Mouse (Mus musculus): ENCODE measurements around the gene Dok7. TPM values are rescaled to one million over a fixed set of nuclear protein-coding genes. Genes with fewer than 3 reads are reported as not detected.

Gene Dok7
- polyA plus RNA-seq, 1 experiment from 2014 or later, result 0.43 TPM

GRCm38 (mm10) chr5:35079101-35079500 is 22.5 kb downstream of the Dok7 start:
- Histone ChIP-seq H3K4me2 (ENCODE audit: low read depth, low read length) (no peak overlapping the region), H3K27me3 (ENCODE audit: control insufficient read depth, insufficient read depth, low read length) (peaks cover 10% of the 10 kb centered on the region), H3K27ac (replicated peaks; ENCODE audit: low read depth, low read length) (no peak overlapping the region), H3K9me3 (replicated peaks; ENCODE audit: control insufficient read depth, low read length) (no peaks in the 10 kb centered on the region), H3K4me1 (ENCODE audit: control insufficient read depth, insufficient read depth, low read length) (no peaks in the 10 kb centered on the region), H3K36me3 (replicated peaks; ENCODE audit: control insufficient read depth, insufficient read depth, low read depth, low read length) (no peaks in the 10 kb centered on the region), H3K4me3 (ENCODE audit: low read depth, low read length) (no peak overlapping the region), H3K9ac (replicated peaks; ENCODE audit: low read length) (0 out of 2 replicates have a peak overlapping the region, but pooled peaks have one; percentile 13)
- WGBS, result 24% methylated on average over 17 of the region's 18 CpGs
- DNase-seq (ENCODE audit: low spot score), result no peak
- no peak for ATAC-seq (replicated peaks; ENCODE audit: insufficient number of reproducible peaks, low FRiP score, low TSS enrichment, low read depth)

DNA sequence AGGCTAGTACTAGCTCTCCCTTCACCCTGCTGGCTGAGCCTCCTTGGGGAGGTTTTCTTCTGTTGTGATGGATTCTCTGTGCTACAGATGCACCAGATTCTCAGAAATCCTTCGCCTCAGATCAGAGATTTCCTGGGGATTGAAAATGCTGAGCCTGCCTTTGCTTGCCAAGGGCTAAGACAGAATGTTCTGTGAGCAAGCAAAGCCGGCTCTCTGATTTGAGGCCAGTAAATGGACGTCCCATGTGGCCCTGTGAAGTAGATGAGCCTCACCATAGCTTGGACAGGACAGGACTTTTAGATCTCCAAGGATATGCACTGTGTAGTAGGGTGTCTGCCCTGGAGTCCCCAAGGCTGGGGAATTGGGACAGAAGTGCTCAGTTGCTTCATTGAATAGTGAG is 28.3 kb downstream of the Dok7 start:
- Histone ChIP-seq H3K4me3 (ENCODE audit: low read depth, low read length) (no peak overlapping the region), H3K9me3 (replicated peaks; ENCODE audit: control insufficient read depth, low read length) (no peaks in the 10 kb centered on the region), H3K4me2 (ENCODE audit: low read depth, low read length) (no peak overlapping the region), H3K9ac (replicated peaks; ENCODE audit: low read length) (no peak overlapping the region; the same call in 1 of the 2 replicates), H3K36me3 (replicated peaks; ENCODE audit: control insufficient read depth, insufficient read depth, low read depth, low read length) (no peaks in the 10 kb centered on the region), H3K27ac (replicated peaks; ENCODE audit: low read depth, low read length) (no peak overlapping the region), H3K27me3 (ENCODE audit: control insufficient read depth, insufficient read depth, low read length) (no peaks in the 10 kb centered on the region; the same call in 1 of the 2 replicates), H3K4me1 (ENCODE audit: control insufficient read depth, insufficient read depth, low read length) (no peaks in the 10 kb centered on the region)
- DNase-seq (ENCODE audit: low spot score), result no peak
- 80% methylated on average over 3 of the region's 3 CpGs for WGBS
- no peak for ATAC-seq (replicated peaks; ENCODE audit: insufficient number of reproducible peaks, low FRiP score, low TSS enrichment, low read depth)

DNA sequence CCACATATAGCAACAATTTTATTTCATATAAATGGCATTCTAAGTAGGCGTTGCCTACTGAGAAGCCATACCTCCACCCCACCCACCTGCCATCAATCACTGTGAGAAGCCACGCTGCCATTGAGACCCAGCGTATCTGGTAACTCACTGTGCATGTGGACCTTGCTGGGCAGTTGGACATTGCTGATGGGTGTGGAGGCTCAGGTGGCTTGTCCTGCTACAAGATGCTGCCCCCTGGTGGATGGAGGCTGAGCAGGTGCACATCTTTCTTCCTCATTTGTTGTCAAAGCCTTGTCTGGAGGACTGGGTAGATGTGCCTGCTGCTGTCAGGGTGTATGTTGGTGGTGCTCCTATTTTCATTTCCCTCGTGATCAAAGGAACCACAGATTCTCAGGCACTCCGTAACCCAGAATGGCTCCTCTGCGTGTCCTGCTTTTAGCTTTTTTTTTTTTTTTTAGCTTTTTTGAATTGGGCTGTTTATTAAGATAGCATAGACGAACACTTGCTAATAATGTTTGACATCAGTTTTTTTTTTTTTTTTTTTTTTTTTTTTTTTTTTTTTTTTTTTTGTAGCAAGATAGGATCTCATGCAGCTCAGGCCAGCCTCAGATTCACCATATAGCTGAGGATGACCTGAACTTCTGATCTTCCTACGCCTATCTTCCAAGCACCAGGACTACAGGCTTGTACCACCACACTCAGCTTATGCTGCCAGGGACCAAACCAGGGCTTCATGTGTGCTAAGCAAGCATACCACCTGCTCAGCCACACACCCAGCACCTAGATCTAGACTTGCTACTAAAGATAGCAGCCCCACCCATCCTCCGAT is 32.4 kb downstream of the Dok7 start:
- 0 out of 2 replicates have a peak, but pooled peaks have one; percentile 49 for ATAC-seq (replicated peaks; ENCODE audit: insufficient number of reproducible peaks, low FRiP score, low TSS enrichment, low read depth)

DNA sequence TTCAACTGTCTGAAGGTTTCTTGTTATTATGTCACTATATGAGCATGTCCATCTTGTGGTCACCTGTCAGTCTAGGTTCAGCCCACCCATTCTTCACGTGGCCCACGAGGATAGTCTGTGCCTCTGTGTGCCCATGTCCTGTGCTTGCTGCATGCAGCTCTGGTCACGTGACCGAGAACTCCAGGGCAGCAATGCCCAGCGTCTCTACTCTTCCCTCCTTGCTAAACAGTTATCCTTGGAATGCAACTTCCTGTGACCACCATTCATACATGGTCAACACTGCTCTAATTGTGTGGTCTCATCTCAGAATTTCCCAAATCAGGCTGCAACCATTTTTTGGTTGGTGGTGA is 33.0 kb downstream of the Dok7 start:
- Histone ChIP-seq H3K9ac (replicated peaks; ENCODE audit: low read length) (no peak overlapping the region), H3K4me3 (ENCODE audit: low read depth, low read length) (no peak overlapping the region), H3K4me1 (ENCODE audit: control insufficient read depth, insufficient read depth, low read length) (no peaks in the 10 kb centered on the region), H3K4me2 (ENCODE audit: low read depth, low read length) (no peak overlapping the region), H3K27me3 (ENCODE audit: control insufficient read depth, insufficient read depth, low read length) (no peaks in the 10 kb centered on the region), H3K36me3 (replicated peaks; ENCODE audit: control insufficient read depth, insufficient read depth, low read depth, low read length) (no peaks in the 10 kb centered on the region; the same call in none of the 2 replicates), H3K9me3 (replicated peaks; ENCODE audit: control insufficient read depth, low read length) (no peaks in the 10 kb centered on the region), H3K27ac (replicated peaks; ENCODE audit: low read depth, low read length) (no peak overlapping the region)
- ATAC-seq (replicated peaks; ENCODE audit: insufficient number of reproducible peaks, low FRiP score, low TSS enrichment, low read depth) (no peak), DNase-seq (ENCODE audit: low spot score) (no peak)
- 84% methylated on average over 5 of the region's 5 CpGs for WGBS

More for the DNA sequence above, 32.4 kb downstream of the Dok7 start:
- H3K9ac ChIP-seq (replicated peaks; ENCODE audit: low read length), result no peak overlapping the region
- H3K4me1 ChIP-seq (ENCODE audit: control insufficient read depth, insufficient read depth, low read length), result no peaks in the 10 kb centered on the region
- H3K9me3 ChIP-seq (replicated peaks; ENCODE audit: control insufficient read depth, low read length), result no peaks in the 10 kb centered on the region
- H3K4me3 ChIP-seq (ENCODE audit: low read depth, low read length), result no peak overlapping the region
- H3K36me3 ChIP-seq (replicated peaks; ENCODE audit: control insufficient read depth, insufficient read depth, low read depth, low read length), result no peaks in the 10 kb centered on the region; the same call in none of the 2 replicates
- WGBS, result 69% methylated on average over 9 of the region's 9 CpGs
- H3K27me3 ChIP-seq (ENCODE audit: control insufficient read depth, insufficient read depth, low read length), result no peaks in the 10 kb centered on the region
- no peak overlapping the region for H3K27ac ChIP-seq (replicated peaks; ENCODE audit: low read depth, low read length)
- DNase-seq (ENCODE audit: low spot score), result peak; percentile 67
- H3K4me2 ChIP-seq (ENCODE audit: low read depth, low read length), result no peak overlapping the region

GRCm38 (mm10) chr5:35091636-35092035 is 35.1 kb downstream of the Dok7 start:
- DNase-seq (ENCODE audit: low spot score) (no peak), ATAC-seq (replicated peaks; ENCODE audit: insufficient number of reproducible peaks, low FRiP score, low TSS enrichment, low read depth) (no peak)
- Histone ChIP-seq H3K4me2 (ENCODE audit: low read depth, low read length) (no peak overlapping the region), H3K4me3 (ENCODE audit: low read depth, low read length) (no peak overlapping the region), H3K9me3 (replicated peaks; ENCODE audit: control insufficient read depth, low read length) (no peaks in the 10 kb centered on the region), H3K27me3 (ENCODE audit: control insufficient read depth, insufficient read depth, low read length) (no peaks in the 10 kb centered on the region), H3K4me1 (ENCODE audit: control insufficient read depth, insufficient read depth, low read length) (no peaks in the 10 kb centered on the region), H3K36me3 (replicated peaks; ENCODE audit: control insufficient read depth, insufficient read depth, low read depth, low read length) (peaks cover 4% of the 10 kb centered on the region), H3K27ac (replicated peaks; ENCODE audit: low read depth, low read length) (no peak overlapping the region), H3K9ac (replicated peaks; ENCODE audit: low read length) (no peak overlapping the region)
- WGBS, result 87% methylated on average over 3 of the region's 3 CpGs

DNA sequence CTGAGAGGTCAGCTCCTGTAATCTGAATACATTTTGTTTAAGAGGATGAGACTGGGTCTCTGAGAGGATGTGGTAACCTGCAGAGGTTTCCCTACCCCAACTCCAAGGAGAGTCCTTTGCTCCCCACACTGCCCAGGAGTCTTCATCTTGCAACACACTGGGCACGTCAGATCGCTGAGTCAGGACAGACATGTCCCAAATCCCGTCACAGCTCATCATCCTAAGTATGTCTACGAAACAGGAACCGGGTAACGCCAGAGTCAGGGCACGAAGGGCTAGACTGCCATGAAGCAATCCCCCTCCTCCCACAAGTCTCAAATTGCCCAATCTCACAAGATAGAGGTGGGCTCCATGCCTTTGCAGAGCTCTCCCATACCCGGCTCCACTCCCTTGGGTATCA is 46.5 kb downstream of the Dok7 start:
- WGBS, result 86% methylated on average over 8 of the region's 8 CpGs
- Histone ChIP-seq H3K9me3 (replicated peaks; ENCODE audit: control insufficient read depth, low read length) (no peaks in the 10 kb centered on the region), H3K9ac (replicated peaks; ENCODE audit: low read length) (no peak overlapping the region), H3K4me3 (ENCODE audit: low read depth, low read length) (no peak overlapping the region), H3K4me2 (ENCODE audit: low read depth, low read length) (no peak overlapping the region), H3K36me3 (replicated peaks; ENCODE audit: control insufficient read depth, insufficient read depth, low read depth, low read length) (peaks cover 10% of the 10 kb centered on the region), H3K27me3 (ENCODE audit: control insufficient read depth, insufficient read depth, low read length) (no peaks in the 10 kb centered on the region), H3K27ac (replicated peaks; ENCODE audit: low read depth, low read length) (no peak overlapping the region), H3K4me1 (ENCODE audit: control insufficient read depth, insufficient read depth, low read length) (peaks cover 2% of the 10 kb centered on the region; the same call in 1 of the 2 replicates)
- ATAC-seq (replicated peaks; ENCODE audit: insufficient number of reproducible peaks, low FRiP score, low TSS enrichment, low read depth) (no peak), DNase-seq (ENCODE audit: low spot score) (no peak)

DNA sequence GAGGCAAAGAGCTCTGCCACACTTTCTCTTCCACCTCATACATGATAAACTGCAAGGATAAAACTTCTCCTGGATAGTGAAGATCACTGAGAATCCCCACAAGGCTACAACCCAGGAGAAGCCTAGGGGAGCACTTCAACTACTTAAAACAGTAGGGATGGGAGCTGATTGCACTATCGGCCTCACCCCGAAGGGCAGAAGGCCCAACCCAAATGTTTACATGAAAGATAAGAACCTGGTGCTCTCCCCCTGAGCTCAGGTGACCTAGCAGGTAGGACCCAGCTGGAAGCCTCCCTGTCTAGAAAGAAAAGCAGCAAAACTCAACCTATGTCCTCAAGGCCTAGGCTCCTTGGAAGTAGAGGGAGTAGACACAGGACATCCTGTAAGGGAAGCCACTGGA is 47.0 kb downstream of the Dok7 start:
- Histone ChIP-seq H3K9me3 (replicated peaks; ENCODE audit: control insufficient read depth, low read length) (no peaks in the 10 kb centered on the region), H3K9ac (replicated peaks; ENCODE audit: low read length) (no peak overlapping the region), H3K4me1 (ENCODE audit: control insufficient read depth, insufficient read depth, low read length) (peaks cover 2% of the 10 kb centered on the region; the same call in 1 of the 2 replicates), H3K4me2 (ENCODE audit: low read depth, low read length) (no peak overlapping the region), H3K27me3 (ENCODE audit: control insufficient read depth, insufficient read depth, low read length) (no peaks in the 10 kb centered on the region), H3K4me3 (ENCODE audit: low read depth, low read length) (no peak overlapping the region), H3K27ac (replicated peaks; ENCODE audit: low read depth, low read length) (no peak overlapping the region), H3K36me3 (replicated peaks; ENCODE audit: control insufficient read depth, insufficient read depth, low read depth, low read length) (peaks cover 8% of the 10 kb centered on the region)
- no peak for DNase-seq (ENCODE audit: low spot score)
- WGBS, result 82% methylated on average over 2 of the region's 2 CpGs
- ATAC-seq (replicated peaks; ENCODE audit: insufficient number of reproducible peaks, low FRiP score, low TSS enrichment, low read depth), result no peak

GRCm38 (mm10) chr5:35104183-35104959 is 47.8 kb downstream of the Dok7 start:
- peak overlapping the region; percentile 60 for H3K4me3 ChIP-seq (ENCODE audit: low read depth, low read length)
- peak overlapping the region; percentile 47 for H3K4me2 ChIP-seq (ENCODE audit: low read depth, low read length)
- peaks cover 5% of the 10 kb centered on the region for H3K36me3 ChIP-seq (replicated peaks; ENCODE audit: control insufficient read depth, insufficient read depth, low read depth, low read length)
- H3K9me3 ChIP-seq (replicated peaks; ENCODE audit: control insufficient read depth, low read length), result no peaks in the 10 kb centered on the region
- H3K27me3 ChIP-seq (ENCODE audit: control insufficient read depth, insufficient read depth, low read length), result no peaks in the 10 kb centered on the region
- ATAC-seq (replicated peaks; ENCODE audit: insufficient number of reproducible peaks, low FRiP score, low TSS enrichment, low read depth) (0 out of 2 replicates have a peak, but pooled peaks have one; percentile 1), DNase-seq (ENCODE audit: low spot score) (no peak)
- WGBS, result 56% methylated on average over 8 of the region's 8 CpGs
- peaks cover 2% of the 10 kb centered on the region; the same call in 1 of the 2 replicates for H3K4me1 ChIP-seq (ENCODE audit: control insufficient read depth, insufficient read depth, low read length)
- H3K27ac ChIP-seq (replicated peaks; ENCODE audit: low read depth, low read length), result no peak overlapping the region
- H3K9ac ChIP-seq (replicated peaks; ENCODE audit: low read length), result no peak overlapping the region
